Mouse (Mus musculus) cortical plate, adult 2 months (tissue): ENCODE results near the gene Pcbp4.

Experiments
- CTCF ChIP-seq: fragments of 200-500 bp; IDR thresholded peaks from 2 replicates; pipeline ENCODE4 v1.5.1; 2011; ENCODE audit warnings: mild to moderate bottlenecking, control low read depth, low read length; ENCODE audit not compliant: insufficient read depth; ENCODE audit errors: extremely low read depth
- POLR2A ChIP-seq: fragments of 200-500 bp; IDR thresholded peaks from 2 replicates; pipeline ENCODE4 v1.6.1; 2011; ENCODE audit warnings: mild to moderate bottlenecking, low read length, control low read depth; ENCODE audit not compliant: insufficient read depth; ENCODE audit errors: extremely low read depth

DNA sequence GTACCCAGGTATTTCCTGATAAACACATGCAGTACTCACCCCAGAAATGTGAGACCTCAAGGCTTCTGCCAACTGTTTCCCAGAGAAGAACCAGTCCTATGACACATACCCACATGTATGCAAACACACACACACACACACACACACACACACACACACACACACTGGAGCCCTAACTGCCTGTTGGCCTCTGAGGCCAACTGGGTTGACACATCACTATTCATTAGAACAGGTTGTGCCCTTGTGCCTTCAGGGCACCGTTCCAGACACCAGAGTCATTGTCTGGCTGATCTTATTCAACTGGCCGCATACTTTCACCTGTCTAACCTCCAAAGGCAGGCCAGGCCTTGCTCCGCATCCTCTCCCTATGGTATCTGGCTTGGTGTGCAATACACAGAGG lies 40.9 kb upstream of the Pcbp4 start:
- TF ChIP-seq CTCF = no peak
- no peak for TF ChIP-seq POLR2A
